Mouse (Mus musculus) left cerebral cortex, adult 18-20 months (tissue): ENCODE results near the gene Tle1. TPM values are rescaled to one million over a fixed set of nuclear protein-coding genes. Genes with fewer than 3 reads are reported as not detected.
A peak's percentile ranks its signal among the peaks of the same experiment; 100 is the strongest.

Experiments used
- DNase-seq, 2 experiments: peaks; one replicate each; pipeline ENCODE4 v3.0.0; 2021 to 2022; ENCODE audit warnings: low spot score in 2 of 2, mixed read lengths in 1 of 2
- long read RNA-seq, 2 experiments: library from polyadenylated mRNA; stranded (forward); transcript quantifications; one replicate each; pipeline ENCODE4 v2.0.0; 2021
- total RNA-seq, 2 experiments: library from RNA; stranded (reverse); gene quantifications; 2 replicates each; pipeline ENCODE4 v1.2.3; 2021

Tle1 gene
- total RNA-seq: 10 to 100 TPM; 43.4 to 45.4 TPM
- long read RNA-seq, experiment 1, transcript Tle1-205 (7 exons, 2,067 nt): major isoform, 32 of 49 reads
- long read RNA-seq, experiment 1, partial matches to known transcripts: 8 of 49 reads
- long read RNA-seq, experiment 1, other reads (novel, unspliced or antisense): 9 of 49 reads
- long read RNA-seq, experiment 2, transcript Tle1-205 (7 exons, 2,067 nt): major isoform, 21 of 33 reads
- long read RNA-seq, experiment 2, partial matches to known transcripts: 4 of 33 reads
- long read RNA-seq, experiment 2, other reads (novel, unspliced or antisense): 8 of 33 reads

DNA sequence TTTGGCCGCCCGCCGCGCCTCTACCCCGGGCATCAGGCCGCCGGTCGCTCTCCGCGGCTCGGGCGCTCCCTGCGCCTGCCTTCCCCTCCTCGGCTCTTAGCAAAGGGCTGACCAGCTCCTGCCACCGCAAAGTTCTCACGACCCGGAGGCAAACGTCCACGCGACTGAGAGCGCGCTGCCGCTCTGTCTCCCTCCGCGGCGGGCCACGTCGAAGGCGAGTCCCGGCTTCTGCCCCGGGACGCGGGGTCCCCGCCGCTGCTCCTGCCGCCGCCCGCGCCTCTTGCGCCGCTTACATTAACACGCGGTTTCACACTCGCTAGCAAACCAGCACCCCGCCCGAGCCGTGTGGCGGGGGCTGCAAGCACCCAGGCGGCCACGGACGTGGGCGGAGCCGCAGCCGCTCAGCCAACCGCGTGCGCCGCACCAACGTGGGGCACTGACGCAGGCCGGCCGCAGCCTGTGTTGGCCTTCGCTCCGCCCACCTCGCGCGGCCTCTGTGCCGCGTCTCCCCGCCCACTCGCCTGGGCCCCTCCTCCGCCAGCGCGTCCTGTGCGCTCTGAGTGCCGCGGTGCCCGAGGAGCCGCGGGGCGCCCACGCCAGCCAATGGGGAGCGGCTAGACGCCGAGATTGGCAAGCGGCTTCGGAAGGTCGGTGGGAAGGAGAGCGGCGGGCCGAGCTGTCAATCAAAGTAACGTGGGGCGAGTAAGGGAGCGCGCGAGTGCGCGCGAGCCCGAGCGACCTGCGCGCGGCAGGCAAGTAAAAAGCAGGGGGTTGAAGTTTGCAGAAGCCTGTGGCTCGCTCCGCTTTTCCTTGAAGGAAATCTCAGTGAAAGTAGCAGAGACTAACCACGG is at the start of gene Tle1:
Tle1 (minus strand) TSS at position 361 of the 851 bp plus-strand sequence.
- DNase-seq: peak; percentile 99 to 100

- no peak for DNase-seq
Observed at GRCm38 (mm10) chr4:72233584-72234219, 33.0 kb upstream of the Tle1 start.

DNA sequence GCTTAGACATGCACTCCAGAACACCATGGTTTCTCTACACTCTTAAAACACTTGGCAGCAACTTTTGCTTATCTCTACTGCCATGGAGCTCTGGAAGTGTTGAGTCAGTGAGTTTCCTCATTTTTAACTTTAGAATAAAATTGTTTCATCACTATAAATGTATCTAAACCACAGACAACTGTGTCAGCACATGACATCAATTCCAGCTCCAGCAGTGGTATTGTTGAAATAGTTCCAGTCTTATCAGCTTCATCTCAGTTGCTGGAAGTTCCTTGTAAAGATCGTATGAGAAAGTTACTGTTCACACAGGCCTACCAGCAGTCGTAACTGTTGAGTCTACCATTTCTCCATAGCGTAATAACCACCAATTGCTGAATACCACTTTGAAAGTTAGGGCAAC is 31.5 kb upstream of the Tle1 start:
- no peak for DNase-seq

DNA sequence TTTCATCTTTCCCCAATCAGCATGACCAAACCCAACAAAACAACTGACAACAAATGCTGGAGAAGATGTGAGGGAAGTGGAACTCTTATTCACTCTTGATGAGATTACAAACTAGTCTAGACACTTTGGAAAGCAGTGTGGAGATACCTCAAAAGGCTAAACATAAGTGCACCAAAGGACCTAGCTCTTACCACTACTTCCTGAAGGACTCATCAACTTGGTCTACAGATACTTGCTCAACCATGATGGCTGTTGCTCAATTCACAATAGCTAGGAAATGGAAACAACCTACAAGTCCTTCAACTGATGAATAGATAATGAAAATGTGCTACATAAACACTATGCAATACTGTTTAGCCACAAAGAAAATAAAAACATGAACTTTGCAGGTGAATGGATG is 30.1 kb upstream of the Tle1 start:
- no peak for DNase-seq

DNA sequence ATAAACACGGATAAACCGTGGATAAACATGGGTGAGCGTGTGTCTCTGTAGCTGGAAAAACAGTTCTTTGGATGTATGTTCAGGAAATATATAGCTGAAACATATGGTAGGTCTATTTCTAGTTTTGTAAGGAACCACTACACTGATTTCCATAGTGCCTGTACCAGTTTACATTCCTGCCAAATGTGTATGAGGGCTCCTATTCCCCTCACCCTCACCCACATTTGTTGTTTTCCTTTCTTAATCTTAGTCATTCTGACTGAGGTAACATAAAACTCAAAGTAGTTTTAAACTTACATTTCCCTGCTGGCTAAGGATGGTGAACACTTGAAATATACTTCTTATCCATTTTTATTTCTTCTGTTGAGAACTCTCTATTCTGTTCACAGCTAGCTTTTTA is 20.9 kb upstream of the Tle1 start:
- DNase-seq: no peak

DNA sequence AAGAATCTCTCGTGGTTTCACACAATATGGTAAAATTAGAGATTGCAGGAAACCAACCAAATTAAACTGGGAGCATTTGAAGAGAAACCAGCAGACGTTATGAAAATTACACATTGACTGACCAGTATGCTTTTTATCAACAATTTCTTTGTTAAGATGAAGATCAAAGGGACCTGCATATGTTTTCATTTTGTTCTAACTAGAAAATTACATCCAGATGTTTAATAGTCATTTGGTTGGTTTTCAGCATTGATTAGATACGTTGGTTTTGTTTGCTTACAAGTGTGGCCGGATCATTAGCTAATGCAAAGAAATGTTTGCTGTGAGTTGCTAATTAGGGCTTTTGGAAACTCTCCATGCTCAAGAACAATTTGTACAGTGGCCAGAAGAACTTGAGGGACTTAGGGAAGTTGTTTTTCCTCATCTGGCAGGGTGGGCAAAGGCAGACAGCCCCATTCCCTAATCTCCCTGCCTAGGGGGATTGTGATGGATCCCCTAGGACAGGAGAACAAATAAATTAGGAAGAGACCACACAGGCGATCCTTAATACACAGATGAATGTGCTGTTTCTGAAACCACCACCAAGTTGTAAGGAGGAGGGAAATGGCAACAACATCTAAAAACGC is 3.8 kb upstream of the Tle1 start:
- DNase-seq: no peak

GRCm38 (mm10) chr4:72201521-72201991 is 837 bp upstream of the Tle1 start:
- DNase-seq: peak; percentile 14 to 37

DNA sequence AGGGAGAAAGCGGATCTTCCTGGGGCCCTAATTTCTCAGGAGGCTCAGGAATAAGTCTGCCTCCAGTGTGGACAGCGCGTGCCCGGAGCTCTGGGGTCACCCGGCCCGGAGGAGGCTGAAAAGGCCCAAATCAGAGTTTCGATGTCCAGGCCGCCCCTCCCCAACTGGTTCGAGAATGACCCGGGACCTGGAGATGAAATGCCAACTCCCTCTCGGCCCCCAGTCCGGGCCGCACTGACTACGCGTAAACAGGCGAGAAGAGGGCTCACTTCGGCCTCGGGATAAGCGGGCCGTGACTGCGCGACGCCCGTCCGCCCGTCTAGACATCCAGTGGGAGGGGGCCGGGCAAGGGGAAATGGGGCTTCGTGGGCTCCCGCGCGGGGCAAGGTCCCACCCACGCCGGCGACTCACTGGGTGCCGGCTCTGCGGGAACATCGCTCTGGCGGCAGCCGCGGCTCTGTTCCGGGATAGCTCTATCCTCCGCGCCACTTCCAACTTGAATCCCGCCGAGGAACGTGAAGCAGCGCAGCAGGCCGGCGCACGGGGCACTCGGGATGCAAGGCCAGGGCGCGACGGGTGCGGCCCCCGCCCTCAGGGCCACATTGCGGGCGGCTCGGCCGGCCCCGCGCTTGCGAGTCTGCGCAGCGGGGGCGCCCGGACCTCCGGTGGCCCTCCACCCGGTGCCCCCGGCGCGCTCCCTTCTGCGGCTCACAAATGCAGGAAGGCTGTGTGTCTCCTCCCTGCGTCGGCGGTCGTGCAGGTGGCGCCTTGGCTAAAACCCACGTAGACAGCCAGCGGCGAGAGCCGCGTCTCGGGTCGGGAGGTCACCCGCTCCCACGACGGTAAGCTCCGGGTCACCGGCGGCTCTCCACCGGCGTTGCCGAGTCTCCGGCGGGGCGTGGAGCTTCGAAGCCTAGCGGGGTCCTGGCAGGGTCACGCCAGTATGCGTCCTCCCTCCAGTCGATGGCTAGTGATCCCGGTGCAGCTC is 854 bp downstream of the Tle1 start:
- peak; percentile 39 to 53 for DNase-seq

DNA sequence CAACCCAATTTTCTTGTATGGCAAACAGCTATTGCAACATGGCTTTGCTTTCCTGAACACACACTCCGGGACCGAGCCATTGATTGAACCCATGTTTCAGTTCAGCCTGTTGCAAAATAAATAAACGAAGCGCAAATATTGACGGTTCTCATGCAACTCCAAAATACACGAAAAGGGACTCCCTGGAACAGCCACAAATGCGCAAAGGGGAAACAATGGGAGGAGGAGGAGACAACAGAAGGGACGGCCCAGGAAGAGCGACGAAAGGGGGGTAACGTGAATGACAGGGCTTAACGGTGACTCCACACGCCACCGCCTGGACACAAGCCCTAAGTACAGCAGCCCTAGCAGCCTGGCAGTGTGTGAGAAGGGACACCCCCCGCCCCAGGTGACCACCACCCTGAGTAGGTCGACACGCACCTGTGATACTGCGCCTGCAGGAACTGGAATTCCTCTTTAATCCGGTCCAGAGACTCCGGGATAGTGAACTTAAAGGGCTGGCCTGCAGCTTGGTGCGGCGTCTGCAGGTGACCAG is 1.8 kb downstream of the Tle1 start:
- peak; percentile 75 to 86 for DNase-seq

DNA sequence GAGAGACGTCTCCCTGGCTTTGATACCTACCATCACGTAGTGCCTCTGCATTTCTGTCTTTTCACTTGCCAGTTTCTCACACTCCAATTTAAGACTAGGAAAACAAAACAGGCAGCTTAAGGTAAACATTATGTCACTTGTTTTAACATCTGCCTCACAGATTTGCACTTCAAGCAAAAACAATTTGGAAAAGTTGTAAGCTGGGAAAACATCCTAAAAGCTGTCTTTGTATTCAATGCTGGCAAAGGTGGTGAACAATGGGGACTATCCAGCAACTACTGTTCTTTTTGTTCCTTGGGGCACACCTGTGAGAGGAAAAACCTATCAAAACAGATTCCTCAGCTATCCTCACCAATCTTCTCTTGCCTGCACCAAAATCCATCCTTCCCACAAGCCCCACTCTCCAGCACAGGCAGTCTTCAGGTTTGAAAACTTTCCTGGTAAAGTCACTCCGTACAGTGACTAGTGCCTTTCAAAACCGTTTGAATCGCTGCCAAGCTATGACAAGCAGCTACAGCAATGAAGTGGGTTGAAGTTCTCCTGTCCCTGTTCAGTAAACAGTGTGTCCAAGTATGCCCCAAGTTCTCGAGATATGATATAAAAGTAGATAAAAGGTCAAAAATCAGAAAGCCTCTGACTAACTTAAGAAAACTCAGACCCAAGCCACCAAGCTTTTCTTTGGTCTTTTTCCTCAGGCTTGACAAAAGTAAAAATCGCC is 2.7 kb downstream of the Tle1 start:
- peak in 1 of 2 experiments; percentile 31 for DNase-seq

DNA sequence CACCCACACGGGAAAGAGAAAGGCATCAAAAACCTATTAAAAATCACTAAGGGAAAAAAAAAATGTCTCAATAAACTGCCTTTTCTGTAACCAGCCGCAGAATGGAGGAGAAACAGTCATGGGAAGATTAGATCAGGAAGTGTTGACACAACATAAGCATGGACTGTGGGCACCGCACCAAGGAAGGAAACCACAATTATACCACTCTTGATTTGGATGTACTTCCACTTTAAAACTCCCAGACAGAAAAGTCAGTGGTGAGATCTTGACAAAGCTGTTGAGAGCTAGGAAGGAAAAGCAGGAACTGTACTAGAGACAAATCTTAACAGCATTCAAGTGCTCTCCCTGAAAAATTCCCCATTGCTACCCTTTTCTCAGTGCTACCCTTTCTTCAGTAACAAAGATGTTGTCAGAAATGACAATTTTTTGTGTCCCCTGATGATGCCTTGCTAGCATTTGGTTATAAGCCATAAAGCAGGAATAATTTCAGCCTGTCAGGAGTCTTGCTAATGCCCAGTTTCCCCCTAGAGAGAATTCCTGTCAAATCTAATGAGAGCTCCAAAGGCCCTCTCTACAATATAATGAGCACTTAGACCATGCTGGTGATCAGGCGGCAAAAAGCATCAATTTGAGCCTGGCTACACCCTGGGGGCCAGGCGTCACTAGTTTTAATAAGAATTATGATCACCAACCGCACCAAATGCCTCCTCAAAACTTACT is 5.4 kb downstream of the Tle1 start:
- DNase-seq: no peak

- DNase-seq: no peak
Observed at GRCm38 (mm10) chr4:72193276-72193675, 7.4 kb downstream of the Tle1 start.

DNA sequence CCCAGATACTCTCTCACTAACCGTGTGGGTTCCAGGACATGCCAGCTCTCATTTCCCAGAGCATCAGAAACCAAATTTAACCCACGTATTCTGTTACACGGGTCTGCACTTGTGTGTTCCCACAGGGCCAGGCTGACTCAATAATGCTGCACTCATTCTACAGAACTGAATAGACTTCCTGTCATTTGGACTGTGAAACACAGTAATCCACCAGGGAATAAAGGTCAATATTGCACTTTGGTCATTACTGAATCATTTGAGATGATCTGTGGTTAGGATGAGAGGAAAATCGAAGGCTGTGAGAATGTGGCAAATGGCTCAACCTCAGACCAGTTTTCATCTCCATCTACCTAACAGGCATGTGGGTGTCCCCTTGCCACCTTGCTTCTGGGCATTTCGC is 16.2 kb downstream of the Tle1 start:
- no peak for DNase-seq

GRCm38 (mm10) chr4:72182343-72182988 is 18.3 kb downstream of the Tle1 start:
- no peak for DNase-seq

DNA sequence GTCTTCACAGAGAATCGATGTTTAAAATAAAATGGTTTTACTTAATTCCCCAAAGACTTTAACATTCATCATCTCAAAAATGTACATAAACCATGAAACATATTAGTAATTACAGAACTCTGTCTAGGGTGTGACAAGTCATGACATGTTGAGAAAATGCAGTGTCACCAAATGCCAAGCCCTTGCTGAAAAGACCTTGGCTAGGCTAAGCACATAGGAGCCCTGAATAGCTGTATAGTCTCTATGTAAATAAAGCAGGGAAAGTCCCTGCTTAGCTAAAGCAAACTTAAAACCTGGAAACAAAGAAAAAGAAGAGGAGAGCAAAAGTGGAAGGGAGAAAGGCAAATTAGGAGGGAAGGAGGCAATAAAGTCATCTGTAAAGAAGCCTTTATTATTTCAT is 24.8 kb downstream of the Tle1 start:
- no peak for DNase-seq

GRCm38 (mm10) chr4:72168267-72168666 is 32.5 kb downstream of the Tle1 start:
- no peak for DNase-seq

- no peak for DNase-seq
Observed at GRCm38 (mm10) chr4:72167761-72168229, 32.9 kb downstream of the Tle1 start.

GRCm38 (mm10) chr4:72167171-72167570 is 33.5 kb downstream of the Tle1 start:
- no peak for DNase-seq
